Mouse (Mus musculus): ENCODE results near the gene Chtop.

GRCm38 (mm10) chr3:90515789-90516188 lies 6.5 kb upstream of the Chtop start:
- TF ChIP-seq CTCF (IDR thresholded peaks at IDR 0.05; ENCODE audit: low read depth) (no peak), EP300 (IDR thresholded peaks at IDR 0.05; ENCODE audit: low read depth) (no peak)
